Mouse (Mus musculus): ENCODE results near the gene Bax.

Bax gene

GRCm38 (mm10) chr7:45455932-45456696 is 10.6 kb downstream of the Bax start:
- DNase-seq, result no peak

- no peak for DNase-seq
Measured at GRCm38 (mm10) chr7:45454971-45455370, 11.7 kb downstream of the Bax start.

- DNase-seq, result peak; percentile 87
Measured at GRCm38 (mm10) chr7:45451344-45451982, 15.2 kb downstream of the Bax start.

- DNase-seq, result no peak
Measured at GRCm38 (mm10) chr7:45449974-45450373, 16.7 kb downstream of the Bax start.

- peak; percentile 44 for DNase-seq
Measured at GRCm38 (mm10) chr7:45447325-45447990, 19.2 kb downstream of the Bax start.

DNA sequence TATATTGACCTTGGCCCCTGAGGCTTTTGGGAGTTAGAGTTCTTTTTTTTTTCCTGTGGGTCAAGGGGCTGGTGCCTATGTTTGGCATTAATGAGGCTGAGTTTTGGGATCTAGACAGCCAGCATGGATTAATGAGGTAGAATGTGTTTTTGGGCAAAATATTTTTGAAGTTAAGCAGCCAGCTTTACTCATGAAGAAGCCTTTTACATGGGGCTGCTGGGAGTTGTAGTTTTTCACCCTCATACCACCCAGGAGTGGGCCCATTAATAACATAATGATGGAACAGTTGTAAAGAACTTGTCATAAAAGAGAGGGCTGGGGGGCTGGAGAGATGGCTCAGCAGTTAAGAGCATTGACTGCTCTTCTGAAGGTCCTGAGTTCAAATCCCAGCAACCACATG is 20.1 kb downstream of the Bax start:
- no peak for DNase-seq

- DNase-seq, result no peak
Measured at GRCm38 (mm10) chr7:45443526-45444420, 22.9 kb downstream of the Bax start.

GRCm38 (mm10) chr7:45437521-45438276 is 29.0 kb downstream of the Bax start, which contains the start of gene Ruvbl2:
Ruvbl2 (minus strand) TSS chr7:45438096.
- DNase-seq, result peak; percentile 43

DNA sequence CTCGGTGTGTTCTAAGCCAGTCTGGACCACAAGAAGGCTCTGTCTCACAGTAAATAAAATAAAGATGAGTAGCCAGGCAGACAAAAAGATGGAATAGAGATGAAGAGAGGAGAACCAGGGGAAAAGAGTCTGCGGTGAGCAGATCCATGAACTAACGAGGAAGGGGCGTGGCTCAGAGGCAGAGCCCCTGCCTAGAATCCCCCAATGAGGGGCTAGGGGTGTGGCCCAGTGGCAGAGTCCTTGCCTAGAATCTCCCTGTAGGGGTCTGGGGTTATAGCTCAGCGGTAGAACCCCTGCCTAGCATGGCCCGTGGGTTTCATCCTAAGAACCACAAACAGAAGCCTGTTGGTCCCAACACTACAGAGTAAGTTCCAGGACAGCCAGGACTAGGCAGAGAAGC is 29.7 kb downstream of the Bax start:
- DNase-seq, result no peak

DNA sequence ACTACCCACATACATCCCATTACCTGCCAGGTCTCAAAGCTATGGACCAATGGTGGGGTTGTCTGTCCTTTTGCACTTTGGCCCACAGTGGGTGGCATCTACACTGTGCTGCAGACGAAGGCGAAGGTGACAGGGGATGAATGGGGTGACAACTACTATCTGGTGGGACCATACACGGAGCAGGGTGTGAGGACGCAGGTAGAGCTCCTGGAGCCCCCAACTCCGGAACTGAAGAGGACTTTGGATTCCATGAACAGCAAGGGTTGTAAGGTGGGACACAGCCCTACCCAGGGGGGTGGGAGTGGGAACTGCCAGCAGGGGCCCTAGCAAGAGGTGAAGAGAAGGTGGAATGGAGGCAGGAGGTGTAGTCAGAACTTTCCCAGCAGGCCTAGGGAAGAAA is 30.3 kb downstream of the Bax start:
- DNase-seq, result no peak

DNA sequence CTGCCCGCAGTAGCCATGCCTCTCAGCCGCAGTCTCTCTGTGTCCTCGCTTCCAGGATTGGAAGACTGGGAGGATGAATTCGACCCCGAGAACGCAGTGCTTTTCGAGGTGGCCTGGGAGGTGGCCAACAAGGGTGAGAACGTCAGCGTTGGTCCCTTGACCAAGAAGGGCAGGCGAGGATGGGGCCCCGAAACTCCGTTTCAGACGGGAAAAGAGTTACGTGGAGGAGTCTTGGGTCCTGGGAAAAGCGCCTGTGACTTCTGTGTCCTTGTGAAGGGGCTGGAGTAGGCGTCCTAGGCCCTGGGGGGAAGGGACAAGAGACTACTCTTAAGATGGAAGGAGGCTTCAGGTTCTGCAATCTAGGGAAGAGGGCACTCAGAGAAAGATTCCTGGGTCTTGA is 31.7 kb downstream of the Bax start:
- DNase-seq, result no peak

GRCm38 (mm10) chr7:45434203-45435015 is 32.3 kb downstream of the Bax start, which contains the start of gene Gys1:
Gys1 (plus strand) TSS chr7:45434844.
- DNase-seq, result peak; percentile 100

- DNase-seq, result no peak
Measured at GRCm38 (mm10) chr7:45433835-45434202, 32.9 kb downstream of the Bax start.

DNA sequence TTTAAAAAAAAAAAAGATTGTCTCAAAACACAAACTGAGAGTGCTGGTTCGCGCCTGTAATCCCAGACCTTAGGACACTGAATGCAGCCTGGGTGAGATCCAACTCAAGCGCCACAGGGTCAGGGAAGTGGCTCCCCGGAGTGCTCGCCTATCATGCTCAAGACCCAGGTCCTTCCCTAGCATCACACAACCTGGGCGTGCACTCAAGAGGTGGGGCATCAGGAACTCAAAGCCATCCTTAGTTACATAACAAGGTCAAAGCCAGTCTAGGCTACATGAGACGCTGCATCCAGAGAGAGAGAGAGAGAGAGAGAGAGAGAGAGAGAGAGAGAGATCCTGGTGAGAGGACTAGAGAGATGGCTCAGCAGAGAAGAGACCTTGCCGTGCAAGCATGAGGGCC is 40.1 kb downstream of the Bax start:
- no peak for DNase-seq

GRCm38 (mm10) chr7:45421194-45421593 is 45.5 kb downstream of the Bax start:
- no peak for DNase-seq

- no peak for DNase-seq
Measured at GRCm38 (mm10) chr7:45420615-45420919, 46.1 kb downstream of the Bax start, which contains the start of gene Lhb. Lhb (plus strand) TSS chr7:45420820.

GRCm38 (mm10) chr7:45419859-45420614 is 46.7 kb downstream of the Bax start:
- DNase-seq, result no peak

- no peak for DNase-seq
Measured at GRCm38 (mm10) chr7:45417962-45418492, 48.7 kb downstream of the Bax start.

DNA sequence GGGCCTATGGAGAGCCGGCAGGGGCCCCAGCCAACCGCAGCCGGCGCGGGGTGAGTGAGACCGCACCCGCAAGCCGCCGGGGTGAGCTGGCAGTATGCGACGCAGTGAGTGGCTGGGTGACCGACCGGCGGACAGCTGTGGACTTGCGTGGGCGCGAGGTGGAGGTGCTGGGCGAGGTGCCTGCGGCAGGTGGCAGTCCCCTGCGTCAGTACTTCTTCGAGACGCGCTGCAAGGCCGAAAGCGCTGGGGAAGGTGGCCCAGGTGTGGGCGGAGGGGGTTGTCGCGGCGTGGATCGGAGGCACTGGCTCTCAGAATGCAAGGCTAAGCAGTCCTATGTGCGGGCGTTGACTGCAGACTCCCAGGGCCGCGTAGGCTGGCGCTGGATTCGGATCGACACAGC is 51.1 kb downstream of the Bax start:
- no peak for DNase-seq

GRCm38 (mm10) chr7:45414740-45415224 is 51.9 kb downstream of the Bax start:
- no peak for DNase-seq

Measured in thymus, postnatal 14 days (tissue).